12 mouse cellular contexts compared by ENCODE assay signal in the genomic region with DNA sequence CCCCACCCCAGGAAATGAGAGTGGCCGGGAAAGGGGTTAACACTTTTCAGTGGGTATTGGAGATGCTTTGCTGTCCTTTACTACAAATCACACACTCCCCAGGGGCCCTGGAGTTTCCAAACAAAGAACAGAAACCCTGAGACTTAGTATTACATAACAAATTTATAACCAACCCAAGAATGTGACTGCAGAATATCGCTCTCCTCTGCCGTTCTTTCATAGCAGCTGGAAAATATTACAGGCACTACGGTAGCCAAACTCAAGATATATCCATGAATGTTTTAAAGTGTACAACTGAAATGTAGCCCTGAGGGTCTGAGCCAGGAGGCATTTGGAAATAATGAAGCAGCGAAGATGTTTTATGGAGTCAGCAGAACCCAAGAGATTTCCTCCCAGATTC. TPM values are rescaled to one million over a fixed set of nuclear protein-coding genes. Genes with fewer than 3 reads are reported as not detected.
DNase-seq lines count a peak whose midpoint lies in the region; ATAC-seq and TF ChIP-seq lines count a peak whose summit lies in the region.
"Had no signal": no experiment of that assay in that cellular context is flagged by ENCODE, and none has a peak within 500 bp of the region (broad histone marks: within the 10 kb centered on the region; RNA-seq: fewer than 3 reads in every experiment).

No protein-coding gene starts in this region.

- no peak overlapping the region; the same call in 1 of the 2 replicates for H3K27ac ChIP-seq in limb, embryonic 13.5 days
- no peak overlapping the region for H3K27ac ChIP-seq in limb, embryonic 10.5 days
- H3K27ac ChIP-seq in kidney, postnatal 0 days: no peak overlapping the region
- no peak overlapping the region for H3K27ac ChIP-seq in forebrain, embryonic 15.5 days (replicated peaks)

- H3K4me2 ChIP-seq in limb, embryonic 13.5 days (replicated peaks): 0 out of 2 replicates have a peak overlapping the region, but pooled peaks have one; percentile 14
- no peak overlapping the region for H3K4me2 ChIP-seq in kidney, postnatal 0 days (ENCODE audit: low read length)
- no peak overlapping the region for H3K4me2 ChIP-seq in forebrain, embryonic 15.5 days (replicated peaks)

- 23% methylated on average over 5 of the region's 5 CpGs for WGBS in limb, embryonic 13.5 days
- WGBS in limb, embryonic 10.5 days: 83% methylated on average over 5 of the region's 5 CpGs
- WGBS in kidney, postnatal 0 days: 52% methylated on average over 5 of the region's 5 CpGs
- 92% methylated on average over 5 of the region's 5 CpGs for WGBS in forebrain, embryonic 15.5 days

- peaks cover 16% of the 10 kb centered on the region for H3K4me1 ChIP-seq in limb, embryonic 13.5 days
- no peaks in the 10 kb centered on the region for H3K4me1 ChIP-seq in limb, embryonic 10.5 days
- H3K4me1 ChIP-seq in kidney, postnatal 0 days (replicated peaks; ENCODE audit: insufficient read depth, low read length): no peaks in the 10 kb centered on the region
- no peaks in the 10 kb centered on the region for H3K4me1 ChIP-seq in forebrain, embryonic 15.5 days

- ATAC-seq in limb, embryonic 13.5 days (ENCODE audit: low FRiP score, low read depth): peak; percentile 75
- ATAC-seq in kidney, postnatal 0 days (replicated peaks; ENCODE audit: low FRiP score, low read depth): no peak; the same call in 1 of the 2 replicates
- no peak for ATAC-seq in inflammation-experienced regulatory T-cells, adult 6 months
- ATAC-seq in forebrain, embryonic 15.5 days (replicated peaks): no peak

- H3K36me3 ChIP-seq in limb, embryonic 13.5 days: no peaks in the 10 kb centered on the region
- no peaks in the 10 kb centered on the region for H3K36me3 ChIP-seq in limb, embryonic 10.5 days
- H3K36me3 ChIP-seq in kidney, postnatal 0 days (ENCODE audit: insufficient read depth, low read length): no peaks in the 10 kb centered on the region
- no peaks in the 10 kb centered on the region for H3K36me3 ChIP-seq in forebrain, embryonic 15.5 days

- H3K4me3 ChIP-seq in limb, embryonic 13.5 days: no peak overlapping the region
- no peak overlapping the region for H3K4me3 ChIP-seq in limb, embryonic 10.5 days
- no peak overlapping the region for H3K4me3 ChIP-seq in kidney, postnatal 0 days (replicated peaks; ENCODE audit: low read depth, low read length)
- H3K4me3 ChIP-seq in forebrain, embryonic 15.5 days: no peak overlapping the region

- TF ChIP-seq CTCF in kidney, postnatal 0 days (IDR thresholded peaks at IDR 0.05; ENCODE audit: low read depth): no peak

- H3K9ac ChIP-seq in limb, embryonic 13.5 days: no peak overlapping the region
- H3K9ac ChIP-seq in kidney, postnatal 0 days (ENCODE audit: low read depth, low read length): no peak overlapping the region
- H3K9ac ChIP-seq in forebrain, embryonic 15.5 days (replicated peaks): no peak overlapping the region

- intact Hi-C loops in gastrocnemius, postnatal 14 days (cut with DNase I; ENCODE audit: low total_unique reads): no loop called here

- no peaks in the 10 kb centered on the region for H3K27me3 ChIP-seq in limb, embryonic 13.5 days
- no peaks in the 10 kb centered on the region for H3K27me3 ChIP-seq in limb, embryonic 10.5 days (ENCODE audit: low read depth, poor library complexity, severe bottlenecking)
- H3K27me3 ChIP-seq in kidney, postnatal 0 days (ENCODE audit: insufficient read depth, low read length): no peaks in the 10 kb centered on the region
- H3K27me3 ChIP-seq in forebrain, embryonic 15.5 days: no peaks in the 10 kb centered on the region
- H3K27me3 ChIP-seq: CH12.LX had no signal

- H3K9me3 ChIP-seq in limb, embryonic 13.5 days: peaks cover 4% of the 10 kb centered on the region; the same call in 1 of the 2 replicates
- no peaks in the 10 kb centered on the region for H3K9me3 ChIP-seq in limb, embryonic 10.5 days (replicated peaks)
- no peaks in the 10 kb centered on the region for H3K9me3 ChIP-seq in kidney, postnatal 0 days (replicated peaks; ENCODE audit: low read length)
- H3K9me3 ChIP-seq in forebrain, embryonic 15.5 days: no peaks in the 10 kb centered on the region

- DNase-seq in limb, embryonic 10.5 days (ENCODE audit: low spot score): no peak
- DNase-seq in gastrocnemius, postnatal 14 days: peak; percentile 61
- DNase-seq in kidney, postnatal 0 days (ENCODE audit: low spot score): peak; percentile 76
- DNase-seq in skeletal muscle tissue, adult 2 months (ENCODE audit: low read depth, low spot score): peak; percentile 72
- DNase-seq: cerebellum, postnatal 10 days; right cerebral cortex, adult 18-20 months had no signal

RNA-seq across cellular contexts. Expression of gene Plcz1, which starts 10.2 kb away (rescaled TPM):
- polyA plus RNA-seq in limb, embryonic 13.5 days (2015; fragmentation: Nextera tagmentation; extraction: Ambion mirVana): not detected in 2 replicates
- polyA plus RNA-seq in limb, embryonic 10.5 days (2016; fragmentation: Nextera tagmentation; extraction: Ambion mirVana): not detected in 2 replicates
- not detected for total RNA-seq in gastrocnemius, postnatal 14 days (2021)
- 0.05 and 0.06 TPM in 2 replicates for polyA plus RNA-seq in kidney, postnatal 0 days (2015; fragmentation: Nextera tagmentation; extraction: Ambion mirVana)
- not detected for polyA plus RNA-seq in inflammation-experienced regulatory T-cells, adult 6 months (2017; shearing (Covaris generic))
- polyA plus RNA-seq in forebrain, embryonic 15.5 days (2015; fragmentation: Nextera tagmentation; extraction: Ambion mirVana): 0.14 and 0.25 TPM in 2 replicates
- total RNA-seq: CH12.LX; megakaryocyte progenitor cell, adult 5-6 weeks had no signal

RNA-seq across cellular contexts. Expression of gene Capza3, which starts 10.4 kb away (rescaled TPM):
- polyA plus RNA-seq in limb, embryonic 13.5 days (2015; fragmentation: Nextera tagmentation; extraction: Ambion mirVana): not detected in 2 replicates
- not detected in 2 replicates for polyA plus RNA-seq in limb, embryonic 10.5 days (2016; fragmentation: Nextera tagmentation; extraction: Ambion mirVana)
- not detected for total RNA-seq in gastrocnemius, postnatal 14 days (2021)
- polyA plus RNA-seq in kidney, postnatal 0 days (2015; fragmentation: Nextera tagmentation; extraction: Ambion mirVana): not detected in 2 replicates
- polyA plus RNA-seq in inflammation-experienced regulatory T-cells, adult 6 months (2017; shearing (Covaris generic)): not detected
- not detected in 2 replicates for polyA plus RNA-seq in forebrain, embryonic 15.5 days (2015; fragmentation: Nextera tagmentation; extraction: Ambion mirVana)
- total RNA-seq: CH12.LX; left cerebral cortex, postnatal 14 days; megakaryocyte progenitor cell, adult 5-6 weeks had no signal
